Mouse (Mus musculus): ENCODE results near the gene 4930558C23Rik.
"Not testable (repeated sequence)": the region's sequence is repeated elsewhere in the genome, so short reads cannot be mapped to it uniquely, and the experiment has no call there.

4930558C23Rik gene

DNA sequence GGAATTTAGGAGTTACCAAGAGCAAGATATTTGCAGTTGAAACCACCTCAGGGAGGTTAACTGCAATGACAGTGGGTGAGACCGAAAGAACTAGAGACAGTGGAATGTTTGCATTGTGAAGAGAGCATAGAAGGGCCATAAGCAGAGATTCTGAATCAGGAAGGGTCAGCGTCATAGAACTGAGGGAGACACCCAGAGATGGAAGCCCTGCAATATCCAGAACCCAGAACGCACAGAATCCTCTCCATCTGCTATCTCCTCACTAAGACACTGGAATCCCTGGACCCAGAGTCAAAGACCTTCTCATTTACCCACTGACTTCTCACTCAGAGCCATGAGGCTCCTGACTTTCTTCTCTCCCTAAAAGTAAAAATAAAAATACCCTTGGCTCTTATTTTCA, at the start of gene 4930558C23Rik:
Gene 4930558C23Rik (minus strand): TSS at position 101 of the 400 bp plus-strand sequence.
- no peak for DNase-seq (ENCODE audit: low spot score)

DNA sequence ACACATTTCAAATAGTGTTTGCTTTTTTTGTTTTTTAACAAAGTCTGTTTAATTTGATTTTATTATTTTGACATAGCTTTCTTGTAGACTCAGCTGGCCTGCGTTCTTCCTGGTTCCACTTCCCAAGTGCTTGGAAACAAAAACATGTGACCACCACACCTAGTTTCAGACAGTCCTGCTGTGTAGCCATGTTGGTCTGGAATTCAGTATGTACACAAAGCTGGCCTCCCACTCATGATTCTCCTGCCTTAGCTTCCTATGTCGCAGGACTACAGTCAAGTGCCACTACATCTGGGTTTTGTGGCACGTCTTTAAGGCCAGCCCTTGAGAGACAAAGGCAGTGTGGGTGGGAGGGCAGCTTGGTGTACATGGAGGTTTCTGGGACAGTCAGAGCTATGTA, 48.3 kb upstream of the 4930558C23Rik start:
- DNase-seq (ENCODE audit: low spot score) = no peak

DNA sequence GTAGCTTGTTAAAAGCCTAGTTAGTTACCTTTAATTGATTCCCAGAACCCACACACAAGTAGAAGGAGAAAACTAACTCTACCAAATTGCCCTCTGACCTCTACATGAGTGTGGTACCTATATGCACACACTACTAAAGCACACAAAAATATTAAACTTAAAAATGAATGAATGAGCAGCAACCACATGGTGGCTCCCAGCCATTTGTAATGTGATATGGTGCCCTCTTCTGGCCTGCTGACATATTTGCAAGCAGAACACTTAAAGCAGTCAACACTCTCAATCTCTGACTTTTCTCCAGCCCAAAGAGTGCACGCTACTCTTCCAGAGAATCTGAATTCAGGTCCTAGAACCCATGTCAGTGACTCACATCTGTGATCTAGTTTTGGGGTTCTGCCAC, 47.8 kb upstream of the 4930558C23Rik start:
- DNase-seq (ENCODE audit: low spot score) = no peak

DNA sequence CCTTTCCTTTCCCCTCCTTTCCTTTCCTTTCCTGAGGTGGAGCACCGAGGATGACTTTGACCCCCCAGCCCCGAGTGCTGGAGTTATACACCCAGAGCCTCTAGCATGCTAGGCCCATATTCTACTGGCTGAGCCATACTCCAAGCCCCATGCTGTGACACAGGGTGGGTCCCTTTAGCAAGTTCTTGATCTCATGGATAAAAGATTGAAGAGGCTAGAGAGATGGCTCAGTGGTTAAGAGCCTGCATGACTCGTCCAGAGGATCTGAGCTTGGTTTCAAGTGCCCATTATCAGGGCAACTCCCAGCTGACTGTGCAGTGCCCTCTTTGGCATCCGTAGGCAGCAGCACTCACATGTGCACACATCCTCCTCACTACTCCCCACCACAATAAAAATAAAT, 42.7 kb upstream of the 4930558C23Rik start:
- DNase-seq (ENCODE audit: low spot score) = no peak

DNA sequence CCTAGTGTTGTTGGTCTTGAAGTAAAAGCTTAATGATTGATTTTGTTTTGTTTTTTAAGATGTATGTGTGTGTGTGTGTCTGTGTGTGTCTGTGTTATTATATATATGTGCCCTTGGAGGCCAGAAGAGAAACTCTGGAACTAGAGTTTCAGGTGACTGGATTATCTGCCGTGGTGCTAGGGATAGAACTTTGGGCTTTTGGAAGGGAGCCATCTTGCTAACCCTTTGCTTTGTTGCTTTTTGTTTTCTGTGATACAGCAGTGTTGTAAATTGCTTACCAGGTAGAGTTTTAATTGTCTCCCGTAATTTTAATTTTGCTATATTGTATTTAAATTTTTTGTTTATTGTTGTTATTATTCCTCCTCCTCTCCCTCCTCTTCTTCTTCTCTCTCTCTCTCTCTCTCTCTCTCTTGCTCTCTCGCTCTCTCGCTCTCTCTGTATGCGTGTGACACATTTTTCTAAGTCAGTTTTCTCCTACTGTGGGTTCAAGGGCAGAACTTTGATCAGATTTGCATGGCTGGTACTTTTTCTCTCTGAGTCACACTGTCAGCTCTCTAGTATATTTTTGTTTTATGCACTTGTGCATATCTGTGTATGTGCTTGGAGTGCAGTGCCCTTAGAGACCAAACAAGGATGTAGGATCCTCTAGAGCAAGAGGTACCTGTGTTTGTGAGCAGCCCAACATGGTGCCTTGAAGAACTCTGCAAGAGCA, 39.9 kb upstream of the 4930558C23Rik start:
- DNase-seq (ENCODE audit: low spot score) = no peak

DNA sequence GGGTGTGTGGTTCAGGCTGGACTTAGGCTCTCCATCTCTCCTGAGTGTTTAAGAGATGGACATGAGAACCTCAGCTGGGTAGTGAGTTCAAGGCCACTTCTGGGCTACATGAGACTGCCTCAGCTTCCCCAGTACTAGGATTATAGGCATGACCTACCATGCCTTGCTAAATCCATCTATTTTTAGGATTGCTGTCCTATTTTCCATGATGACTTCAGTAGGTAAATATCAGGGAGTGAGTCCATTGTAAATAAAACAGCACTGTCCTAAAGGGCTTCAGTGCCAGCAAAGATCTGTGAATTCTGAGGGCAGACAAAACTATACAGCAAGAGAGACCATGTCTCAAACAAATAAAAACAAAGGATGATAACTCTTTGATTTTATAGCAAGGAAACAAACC, 37.0 kb upstream of the 4930558C23Rik start:
- no peak for DNase-seq (ENCODE audit: low spot score)

DNA sequence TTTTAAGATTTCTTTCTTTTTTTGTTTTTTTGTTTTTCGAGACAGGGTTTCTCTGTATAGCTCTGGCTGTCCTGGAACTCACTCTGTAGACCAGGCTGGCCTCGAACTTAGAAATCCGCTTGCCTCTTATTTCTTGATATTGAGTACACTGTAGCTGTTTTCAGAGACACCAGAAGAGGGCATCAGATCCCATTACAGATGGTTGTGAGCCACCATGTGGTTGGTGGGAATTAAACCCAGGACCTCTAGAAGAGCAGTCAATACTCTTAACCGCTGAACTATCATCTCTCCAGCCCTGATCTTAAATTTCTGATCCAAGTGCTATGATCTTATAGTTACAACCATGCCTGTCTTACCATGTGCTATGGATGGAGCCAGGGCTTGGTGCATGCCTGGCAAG, 36.0 kb upstream of the 4930558C23Rik start:
- DNase-seq (ENCODE audit: low spot score) = not testable (repeated sequence)

DNA sequence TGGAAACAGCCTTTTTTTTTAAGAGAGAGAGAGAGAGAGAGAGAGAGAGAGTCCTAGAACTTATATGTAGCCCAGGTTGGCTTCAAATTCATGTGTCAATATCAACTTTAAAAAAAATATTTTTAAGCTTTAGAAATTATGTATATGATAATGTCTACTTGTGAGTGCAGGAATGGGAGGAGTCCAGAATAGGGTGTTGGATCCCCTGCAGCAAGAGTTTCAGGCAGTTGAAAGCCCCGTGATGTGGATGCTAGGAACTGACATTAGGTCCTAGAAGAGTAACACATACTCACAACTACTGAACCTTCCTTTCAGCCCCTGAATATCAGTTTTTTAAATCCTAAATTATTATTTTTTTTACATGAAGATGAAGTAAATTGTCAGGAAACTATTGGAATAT, 32.9 kb upstream of the 4930558C23Rik start:
- no peak for DNase-seq (ENCODE audit: low spot score)

DNA sequence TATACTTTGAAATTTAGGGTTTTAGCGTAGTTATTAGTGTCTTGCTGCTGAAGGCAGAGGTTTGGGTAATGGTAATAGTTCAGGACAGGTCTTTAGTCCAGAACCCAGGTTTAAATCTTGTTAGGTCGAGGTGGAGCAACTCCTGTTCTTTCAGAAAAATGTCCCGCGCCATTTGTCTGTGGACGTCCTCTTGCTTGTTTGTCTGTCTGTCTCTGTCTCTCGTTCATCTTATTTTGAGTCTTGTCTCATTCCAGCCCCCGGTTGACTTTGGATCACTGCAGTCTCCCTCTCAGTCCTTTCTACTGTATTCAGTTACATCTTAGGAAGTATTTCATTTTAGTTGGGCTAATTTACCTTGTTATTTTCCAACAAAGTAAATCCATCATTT, 32.3 kb upstream of the 4930558C23Rik start:
- DNase-seq (ENCODE audit: low spot score) = no peak

DNA sequence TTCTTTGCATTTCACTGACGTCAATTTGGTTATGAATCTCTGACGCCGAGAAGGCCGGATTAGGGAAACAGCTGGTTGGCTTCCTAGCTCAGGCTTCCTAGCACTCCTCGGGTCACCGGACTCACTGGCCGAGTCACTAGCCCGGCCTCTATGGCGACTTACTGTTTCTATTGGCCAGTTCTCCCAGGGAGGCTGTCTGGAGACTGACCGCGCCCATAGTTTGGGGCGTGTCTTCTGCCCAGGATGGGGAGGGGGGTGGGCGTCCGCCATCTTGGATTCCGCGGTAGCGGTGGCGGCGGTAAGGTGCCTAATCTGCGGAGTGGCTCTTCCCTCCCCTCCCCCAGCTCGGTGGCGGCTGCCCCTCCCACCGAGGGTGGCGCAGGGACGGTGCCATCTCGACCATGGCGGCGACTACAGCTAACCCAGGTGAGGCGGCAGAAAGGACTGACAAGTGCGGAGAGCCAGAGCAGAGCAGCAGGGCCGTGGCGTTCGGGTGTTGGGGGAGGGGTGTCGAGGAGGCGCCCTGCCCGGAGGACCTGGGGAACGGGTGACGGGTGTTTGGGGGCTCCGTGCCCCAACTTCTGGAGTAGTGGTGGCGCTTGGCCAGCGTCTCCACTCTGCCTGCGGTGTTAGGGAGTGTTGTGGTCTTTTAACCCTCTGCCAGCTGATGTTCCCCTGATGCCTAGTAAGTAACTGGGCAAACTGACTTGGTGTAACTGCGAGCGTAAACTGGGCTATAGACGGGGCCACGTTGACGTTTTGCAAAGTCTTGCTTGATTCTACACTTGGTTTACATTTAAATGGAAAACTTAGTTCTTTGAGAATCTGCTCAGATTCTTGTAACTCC, 31.7 kb upstream of the 4930558C23Rik start, which contains the start of gene Arnt:
Gene Arnt (plus strand): TSS at position 253 of the 847 bp plus-strand sequence.
- DNase-seq (ENCODE audit: low spot score) = peak; percentile 66

DNA sequence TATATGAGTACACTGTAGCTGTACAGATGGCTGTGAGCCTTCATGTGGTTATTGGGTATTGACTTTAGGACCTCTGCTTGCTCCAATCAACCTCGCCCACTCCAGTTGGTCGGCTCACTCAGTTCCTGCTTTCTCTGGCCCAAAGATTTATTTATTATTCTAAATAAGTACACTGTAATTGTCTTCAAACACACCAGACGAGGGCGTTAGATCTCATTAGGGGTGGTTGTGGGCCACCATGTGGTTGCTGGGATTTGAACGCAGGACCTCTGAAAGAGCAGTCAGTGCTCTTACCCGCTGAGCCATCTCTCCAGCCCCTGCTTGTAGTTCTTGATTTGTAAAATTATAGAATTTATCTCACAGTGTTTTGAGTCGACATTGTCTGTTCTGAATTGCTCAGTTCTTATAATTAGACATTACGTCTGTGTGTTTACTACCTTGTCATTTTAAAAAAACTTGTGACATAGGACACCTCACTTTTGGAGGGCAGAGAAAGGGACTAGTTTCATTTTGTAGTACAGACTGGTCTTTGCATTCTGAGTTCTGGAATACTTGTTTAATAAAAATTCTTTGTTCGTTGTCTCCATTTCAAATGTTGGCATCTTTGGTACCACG, 30.8 kb upstream of the 4930558C23Rik start:
- no peak for DNase-seq (ENCODE audit: low spot score)

DNA sequence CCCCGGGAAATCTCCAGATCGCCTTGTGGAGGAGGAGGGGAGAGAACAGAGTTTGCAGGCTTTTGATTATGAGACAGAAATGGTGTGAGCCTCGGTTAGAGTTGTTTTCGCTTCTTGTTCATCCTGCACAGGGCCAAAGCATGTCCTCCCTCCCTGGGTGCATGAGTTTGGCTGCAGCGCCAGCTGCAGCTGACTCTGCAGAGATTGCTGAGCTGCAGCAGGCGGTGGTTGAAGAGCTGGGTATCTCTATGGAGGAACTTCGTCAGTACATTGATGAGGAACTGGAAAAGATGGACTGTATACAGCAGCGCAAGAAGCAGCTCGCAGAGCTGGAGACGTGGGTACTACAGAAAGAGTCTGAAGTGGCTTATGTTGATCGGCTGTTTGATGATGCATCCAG, 25.8 kb upstream of the 4930558C23Rik start:
- not testable (repeated sequence) for DNase-seq (ENCODE audit: low spot score)

DNA sequence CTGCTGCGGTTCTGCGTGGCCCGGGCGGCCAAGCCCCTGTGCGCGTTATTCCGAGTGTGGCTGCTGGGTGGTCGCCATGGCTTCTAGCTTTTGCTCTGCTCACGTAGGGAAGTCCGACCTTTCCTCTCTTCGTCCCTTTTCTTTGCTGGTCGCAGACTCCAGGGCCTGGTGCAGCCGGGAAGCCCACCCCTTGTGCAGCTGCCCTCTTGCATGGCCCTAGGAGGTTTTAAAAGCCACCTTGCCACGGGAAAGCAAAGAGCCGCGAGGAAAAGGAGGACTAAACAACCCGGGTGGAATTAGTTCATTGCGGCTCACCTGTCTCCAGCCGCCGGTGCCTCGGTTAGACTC, 25.2 kb upstream of the 4930558C23Rik start:
- not testable (repeated sequence) for DNase-seq (ENCODE audit: low spot score)

DNA sequence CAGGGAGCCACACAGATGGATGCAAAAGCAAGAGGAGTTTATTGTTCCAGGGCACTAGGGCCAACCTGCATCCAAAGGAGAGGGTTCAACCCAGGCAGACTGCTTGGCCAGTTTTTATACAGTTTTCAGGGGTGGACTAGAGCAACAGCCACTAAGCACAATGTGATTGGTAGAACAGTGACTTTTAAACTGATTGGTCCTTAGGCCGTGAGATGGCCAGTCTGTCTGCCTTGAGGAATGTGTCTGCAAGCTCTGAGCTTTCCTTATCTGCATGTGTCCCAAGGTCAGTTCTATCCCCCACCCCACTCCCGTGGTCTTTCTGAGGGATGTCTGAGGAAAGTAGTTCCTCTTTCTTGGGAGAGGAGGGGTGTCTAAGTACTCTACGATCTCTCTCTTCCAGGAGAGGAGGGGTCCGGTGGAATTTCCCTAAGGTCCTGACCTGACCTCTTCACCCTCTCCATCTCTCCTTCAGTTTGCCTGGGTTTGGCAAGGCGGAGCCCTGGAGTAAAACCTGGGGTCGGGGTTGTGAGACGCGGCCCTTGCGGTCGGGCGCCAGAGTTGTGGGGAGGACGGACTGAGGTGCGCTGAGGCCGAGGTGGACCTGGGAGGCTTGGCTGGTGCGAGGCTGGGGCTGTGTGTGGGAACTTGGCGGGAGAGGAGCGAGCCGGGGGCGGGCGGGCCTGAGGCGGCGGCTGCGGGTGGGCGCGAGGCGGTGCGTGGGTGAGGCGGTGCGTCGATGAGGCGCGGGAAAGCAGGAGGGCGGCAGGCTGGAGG, 24.7 kb upstream of the 4930558C23Rik start:
- not testable (repeated sequence) for DNase-seq (ENCODE audit: low spot score)

DNA sequence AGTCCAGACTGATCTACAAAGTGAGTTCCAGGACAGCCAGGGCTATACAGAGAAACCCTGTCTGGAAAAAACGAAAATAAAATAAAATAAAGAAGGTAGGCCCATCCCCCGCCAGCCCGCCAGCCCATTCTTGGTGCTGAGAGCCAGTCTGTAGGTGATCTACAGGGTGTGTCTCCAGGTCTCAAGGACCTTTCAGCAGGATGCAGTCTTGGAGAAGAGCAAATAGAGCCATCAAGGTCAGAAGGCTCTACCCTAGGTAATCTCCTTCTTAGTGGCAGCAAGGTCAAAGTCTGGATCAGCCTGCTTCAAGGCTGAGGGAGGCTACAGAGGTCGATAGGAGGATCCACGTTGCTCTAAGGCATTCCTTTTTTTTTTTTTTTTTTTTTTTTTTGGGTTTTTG, 23.8 kb upstream of the 4930558C23Rik start:
- DNase-seq (ENCODE audit: low spot score) = not testable (repeated sequence)

DNA sequence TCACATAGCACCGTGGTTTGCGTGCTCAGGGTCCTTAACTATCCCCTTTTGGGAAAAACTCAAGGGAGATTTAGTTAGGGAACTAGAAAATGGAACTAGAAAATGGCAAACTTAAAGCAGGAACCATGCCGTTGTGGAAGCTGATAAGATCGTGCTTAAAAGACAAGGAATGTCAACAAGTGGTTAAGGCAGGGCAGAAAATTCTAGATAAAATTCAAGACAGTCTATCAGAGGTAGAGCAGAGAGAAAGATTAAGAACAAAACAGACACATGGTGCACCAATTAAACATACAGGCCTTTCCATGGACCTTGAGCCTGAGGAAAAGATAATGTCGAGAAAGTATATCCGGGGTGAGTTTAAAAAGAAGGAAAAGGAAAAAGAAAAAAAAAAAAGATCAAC, 15.2 kb upstream of the 4930558C23Rik start:
- DNase-seq (ENCODE audit: low spot score) = no peak

DNA sequence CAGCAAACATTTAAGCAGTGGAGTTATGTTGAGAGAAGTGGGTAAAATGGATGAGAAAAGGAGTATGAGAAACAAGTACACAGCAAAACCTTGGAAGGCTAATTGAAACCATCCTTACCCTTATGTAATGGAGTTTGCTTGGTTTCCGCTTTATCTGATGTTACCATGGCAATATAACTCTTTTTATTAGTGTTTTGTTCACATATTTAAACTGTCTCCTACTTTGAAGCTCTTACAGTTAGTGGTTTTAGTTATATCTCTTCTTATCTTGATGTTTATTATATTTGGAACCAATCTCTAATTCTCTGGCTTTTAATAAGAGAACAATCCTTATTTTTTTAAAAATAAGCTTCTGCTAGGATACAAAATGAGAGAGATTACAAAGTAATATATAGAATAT, 9.6 kb upstream of the 4930558C23Rik start:
- DNase-seq (ENCODE audit: low spot score) = no peak

DNA sequence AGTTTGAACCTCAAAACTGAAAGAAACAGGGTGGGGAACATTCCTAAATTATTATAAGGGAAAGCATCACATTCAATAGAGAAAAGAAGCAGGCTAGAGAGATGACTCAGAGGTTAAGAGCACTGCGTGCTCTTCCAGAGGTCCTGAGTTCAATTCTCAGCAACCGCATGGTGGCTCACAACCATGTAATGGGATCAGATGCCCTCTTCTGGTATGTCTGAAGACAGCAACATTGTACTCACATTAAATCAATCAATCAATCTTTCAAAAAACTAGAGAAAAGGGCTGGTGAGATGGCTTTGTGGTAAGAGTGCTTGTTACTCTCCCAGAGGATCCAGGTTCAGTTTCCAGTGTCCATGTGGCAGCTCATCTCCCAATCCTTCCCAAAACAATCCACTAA, 6.2 kb upstream of the 4930558C23Rik start:
- no peak for DNase-seq (ENCODE audit: low spot score)

DNA sequence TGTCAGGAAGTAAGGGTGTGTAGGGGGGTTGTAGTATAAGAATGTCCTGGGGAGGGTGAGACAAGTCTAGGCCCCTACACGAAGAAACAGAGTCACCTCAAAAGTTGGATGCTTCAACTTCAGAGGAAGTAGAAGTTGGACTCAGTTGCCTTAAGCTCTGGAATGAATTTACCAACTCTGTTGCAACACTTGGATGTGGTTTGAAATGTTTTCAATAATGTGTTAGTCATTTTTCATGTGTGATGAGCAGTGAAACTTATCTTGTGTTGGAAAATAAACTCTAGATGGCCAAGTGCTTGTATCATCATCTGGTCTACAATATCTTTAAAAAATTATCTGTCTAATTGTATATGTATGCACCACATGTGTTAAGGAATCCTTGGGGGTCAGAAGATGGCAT, 5.1 kb upstream of the 4930558C23Rik start:
- DNase-seq (ENCODE audit: low spot score) = no peak

DNA sequence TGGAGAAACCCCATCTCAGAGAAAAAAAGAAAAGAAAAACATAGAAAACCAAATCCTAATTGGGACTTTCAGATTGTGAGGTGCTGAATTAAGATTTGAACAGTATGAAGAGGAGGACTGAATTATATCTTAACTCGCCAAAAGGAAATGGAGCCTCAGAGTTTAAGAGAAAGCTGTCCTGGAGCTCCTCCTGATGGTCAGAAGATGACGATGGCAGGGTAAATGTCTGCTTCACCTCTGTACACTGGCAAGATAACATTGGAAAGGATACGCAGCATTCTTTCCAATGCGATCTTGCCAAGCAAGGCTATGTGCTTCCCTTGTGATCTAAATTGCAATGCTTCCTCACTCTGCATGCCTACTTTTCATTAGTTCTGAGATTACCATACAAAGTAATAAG, 8.3 kb downstream of the 4930558C23Rik start:
- no peak for DNase-seq (ENCODE audit: low spot score)

DNA sequence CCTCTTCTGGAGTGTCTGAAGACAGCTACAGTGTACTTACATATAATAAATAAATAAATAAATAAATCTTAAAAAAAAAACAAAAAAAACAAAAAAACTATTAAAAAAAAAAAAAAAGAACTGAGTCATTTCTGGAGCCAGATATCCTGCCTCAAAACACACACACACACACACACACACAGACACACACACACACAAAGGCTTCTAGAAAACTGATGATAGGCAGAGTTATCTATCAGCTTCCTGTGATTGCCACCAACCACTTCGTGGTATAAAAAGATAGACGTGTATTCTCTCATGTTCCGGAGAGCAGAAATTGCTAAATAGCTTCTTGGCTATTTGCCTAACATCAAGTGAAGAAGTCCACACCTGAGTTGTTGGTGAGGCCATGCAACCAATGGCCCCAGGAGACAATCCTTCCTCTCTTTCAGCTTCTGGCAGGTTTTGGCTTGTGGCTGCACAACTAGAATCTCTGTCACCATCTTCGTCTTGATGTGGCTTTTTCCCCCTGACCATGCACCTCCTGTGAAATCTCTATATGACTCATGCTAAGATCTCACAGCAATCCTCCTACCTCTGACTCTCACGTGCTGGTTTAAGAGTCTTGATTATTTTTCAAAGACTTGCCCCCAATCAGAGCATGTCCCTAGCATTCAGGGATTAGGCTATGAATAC, 17.1 kb downstream of the 4930558C23Rik start:
- no peak for DNase-seq (ENCODE audit: low spot score)

DNA sequence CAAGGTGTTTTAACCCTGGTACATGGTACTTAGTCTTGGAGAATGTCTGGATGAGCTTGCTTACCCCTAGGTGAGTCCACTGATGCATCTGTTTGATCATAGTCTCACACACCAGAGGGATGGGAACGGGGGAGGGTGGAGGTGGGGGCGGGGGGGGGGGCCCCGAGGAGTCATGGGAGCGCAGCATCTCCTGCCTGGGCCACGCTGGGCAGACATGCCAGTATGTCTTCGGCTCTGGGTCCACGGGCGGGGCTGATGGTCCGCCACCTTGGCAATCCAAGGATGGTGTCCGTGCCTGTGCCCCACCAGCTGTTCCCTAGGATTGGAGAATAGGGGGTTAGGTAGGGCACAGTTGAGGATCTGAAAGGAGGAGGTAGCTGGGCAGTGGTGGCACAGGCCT, 29.4 kb downstream of the 4930558C23Rik start:
- DNase-seq (ENCODE audit: low spot score) = no peak

Measured in urinary bladder, postnatal 10 days (tissue).